Mouse (Mus musculus) hindbrain, embryonic 14.5 days (tissue): ENCODE results near the gene Bmpr1b. TPM values are rescaled to one million over a fixed set of nuclear protein-coding genes. Genes with fewer than 3 reads are reported as not detected.

ENCODE experiments used
- ATAC-seq: fragments of 200-750 bp; cut with Nextera tagmentation; 2 replicates; pipeline ENCODE4 v1.8.0; 2017; ENCODE audit warnings: moderate number of reproducible peaks, mild to moderate bottlenecking, moderate TSS enrichment, moderate library complexity; ENCODE audit not compliant: low FRiP score
- DNase-seq: peaks from one replicate; pipeline ENCODE4 v3.0.0-alpha.2; 2015; ENCODE audit warnings: low spot score
- H3K27ac ChIP-seq: fragments of 300-500 bp; sonication (generic); 2 replicates; pipeline ENCODE4 v1.5.1; 2014; ENCODE audit warnings: mild to moderate bottlenecking, moderate library complexity
- H3K27me3 ChIP-seq: fragments of 300-500 bp; sonication (generic); 2 replicates; pipeline ENCODE4 v1.6.1; 2014; ENCODE audit warnings: mild to moderate bottlenecking, low read length, mixed read lengths; ENCODE audit not compliant: control insufficient read depth, insufficient read depth
- H3K36me3 ChIP-seq: fragments of 300-500 bp; sonication (generic); replicated peaks from 2 replicates; pipeline ENCODE4 v1.6.1; 2014; ENCODE audit not compliant: control insufficient read depth, insufficient read depth
- H3K4me1 ChIP-seq: fragments of 300-500 bp; sonication (generic); replicated peaks from 2 replicates; pipeline ENCODE4 v1.6.1; 2014; ENCODE audit warnings: antibody characterized with exemption, low read length, mixed read lengths; ENCODE audit not compliant: control insufficient read depth, insufficient read depth
- H3K4me2 ChIP-seq: fragments of 300-500 bp; sonication (generic); replicated peaks from 2 replicates; pipeline ENCODE4 v1.6.1; 2014; ENCODE audit warnings: mild to moderate bottlenecking, moderate library complexity
- H3K4me3 ChIP-seq: fragments of 300-500 bp; sonication (generic); replicated peaks from 2 replicates; pipeline ENCODE4 v1.5.1; 2014; ENCODE audit warnings: mild to moderate bottlenecking, low read length
- H3K9ac ChIP-seq: fragments of 300-500 bp; sonication (generic); 2 replicates; pipeline ENCODE4 v1.6.1; 2014
- H3K9me3 ChIP-seq: fragments of 300-500 bp; sonication (generic); 2 replicates; pipeline ENCODE4 v1.6.1; 2016; ENCODE audit warnings: low read length; ENCODE audit not compliant: control insufficient read depth
- WGBS: fragments of 180-500 bp; shearing (Covaris S2); extraction: QIAGEN DNeasy Blood & Tissue Kit; methylation state at CpG from one replicate; pipeline ENCODE4 v1.1.7; 2014; 5-methylcytosine and 5-hydroxymethylcytosine counted together
- polyA plus RNA-seq: library from polyadenylated mRNA; unstranded; fragments of >200 nt; fragmentation: Nextera tagmentation; extraction: Ambion mirVana; gene quantifications from 2 replicates; pipeline ENCODE4 v1.2.1, GENCODE M21; 2014

Bmpr1b gene
- polyA plus RNA-seq, 1 experiment from 2014 or later, result 4.1 TPM

DNA sequence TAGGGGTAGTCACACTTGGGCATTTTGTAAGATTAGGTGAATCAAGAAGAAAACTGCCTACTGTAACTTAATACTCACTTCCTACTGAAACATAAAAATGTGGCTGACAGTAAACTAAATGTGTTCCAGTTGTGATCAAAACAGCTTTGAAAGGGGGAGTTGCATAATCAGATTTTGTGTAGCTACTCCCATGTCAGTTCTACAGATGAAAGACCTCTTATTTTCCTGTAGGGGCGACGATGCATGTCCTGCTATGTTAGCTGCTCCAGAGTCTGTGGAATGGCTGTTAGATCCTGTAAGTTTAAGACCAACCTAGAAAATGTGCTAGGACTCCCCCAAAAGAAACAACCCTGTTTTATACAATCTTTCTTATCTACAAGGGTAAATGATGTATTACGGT is 253.2 kb downstream of the Bmpr1b start:
- 90% methylated on average over 3 of the region's 3 CpGs for whole genome bisulfite sequencing
- no peak for ATAC-seq
- no peaks in the 10 kb centered on the region for H3K36me3 ChIP-seq
- no peaks in the 10 kb centered on the region for H3K9me3 ChIP-seq
- H3K9ac ChIP-seq, result no peak overlapping the region
- no peaks in the 10 kb centered on the region for H3K4me1 ChIP-seq
- no peak overlapping the region for H3K4me2 ChIP-seq
- H3K27ac ChIP-seq, result no peak overlapping the region
- DNase-seq, result no peak
- H3K4me3 ChIP-seq, result no peak overlapping the region
- no peaks in the 10 kb centered on the region for H3K27me3 ChIP-seq

DNA sequence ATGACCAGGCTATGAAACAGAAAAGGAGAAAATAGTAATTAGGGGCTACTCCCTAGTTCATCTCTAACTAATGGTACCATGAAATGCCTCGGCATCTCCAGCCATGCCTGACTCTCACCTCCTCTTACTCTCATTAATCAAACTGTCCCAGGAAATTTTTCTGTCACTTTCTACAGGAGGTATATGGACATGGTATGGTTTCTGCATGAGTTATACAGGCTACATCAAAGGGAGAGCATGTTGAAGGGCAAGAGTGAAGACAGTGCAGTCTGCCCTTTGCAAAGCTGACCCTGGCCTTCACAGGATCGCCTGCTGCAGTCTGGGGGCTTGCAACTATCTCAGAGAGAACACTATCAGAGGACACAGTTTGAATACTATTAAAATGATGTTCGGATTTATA is 254.6 kb downstream of the Bmpr1b start:
- Histone ChIP-seq H3K27ac (no peak overlapping the region), H3K36me3 (no peaks in the 10 kb centered on the region), H3K9me3 (no peaks in the 10 kb centered on the region), H3K27me3 (no peaks in the 10 kb centered on the region), H3K4me2 (no peak overlapping the region), H3K4me1 (no peaks in the 10 kb centered on the region), H3K4me3 (no peak overlapping the region), H3K9ac (no peak overlapping the region)
- WGBS, result 75% methylated on average over 3 of the region's 3 CpGs
- ATAC-seq (no peak), DNase-seq (no peak)

GRCm38 (mm10) chr3:141909136-141909535 is 260.1 kb downstream of the Bmpr1b start:
- H3K27me3 ChIP-seq, result no peaks in the 10 kb centered on the region
- 92% methylated on average over 2 of the region's 2 CpGs for WGBS
- DNase-seq, result no peak
- H3K9ac ChIP-seq, result no peak overlapping the region
- no peaks in the 10 kb centered on the region for H3K4me1 ChIP-seq
- H3K9me3 ChIP-seq, result no peaks in the 10 kb centered on the region
- H3K4me2 ChIP-seq, result no peak overlapping the region
- H3K4me3 ChIP-seq, result no peak overlapping the region
- H3K36me3 ChIP-seq, result no peaks in the 10 kb centered on the region
- ATAC-seq, result no peak
- no peak overlapping the region for H3K27ac ChIP-seq

- 40% methylated on average over 6 of the region's 6 CpGs for WGBS
- DNase-seq, result no peak
These were observed 263.2 kb downstream of the Bmpr1b start for GRCm38 (mm10) chr3:141905903-141906623.

DNA sequence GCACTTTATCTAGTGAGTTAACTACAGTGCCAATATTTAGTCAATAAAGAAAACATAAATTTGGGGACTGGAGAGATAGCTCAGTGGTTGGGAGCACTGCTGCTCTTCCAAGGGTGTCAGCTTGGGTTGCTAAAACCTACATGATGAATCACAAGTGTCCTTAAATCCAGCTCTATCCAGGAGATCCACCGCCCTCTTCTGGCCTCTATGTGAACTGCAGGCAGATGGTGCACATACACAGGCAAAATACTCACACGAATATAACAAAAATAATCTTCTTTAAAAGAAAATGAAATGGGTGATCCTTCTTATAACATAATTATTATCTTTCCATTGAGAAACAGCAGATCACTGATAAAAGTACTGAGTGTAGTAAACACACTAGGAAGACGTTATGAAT is 268.9 kb downstream of the Bmpr1b start:
- no peak for DNase-seq
- H3K27me3 ChIP-seq, result no peaks in the 10 kb centered on the region
- no peak for ATAC-seq
- WGBS, result 89% methylated on average over 3 of the region's 3 CpGs
- H3K36me3 ChIP-seq, result no peaks in the 10 kb centered on the region
- H3K4me2 ChIP-seq, result no peak overlapping the region
- no peaks in the 10 kb centered on the region for H3K4me1 ChIP-seq
- H3K9me3 ChIP-seq, result peaks cover 4% of the 10 kb centered on the region; the same call in 1 of the 2 replicates
- H3K9ac ChIP-seq, result no peak overlapping the region
- H3K27ac ChIP-seq, result no peak overlapping the region
- no peak overlapping the region for H3K4me3 ChIP-seq

More at GRCm38 (mm10) chr3:141905903-141906623, 263.2 kb downstream of the Bmpr1b start:
- Histone ChIP-seq H3K27me3 (no peaks in the 10 kb centered on the region), H3K36me3 (no peaks in the 10 kb centered on the region), H3K4me1 (no peaks in the 10 kb centered on the region), H3K27ac (no peak overlapping the region), H3K4me3 (no peak overlapping the region), H3K4me2 (no peak overlapping the region), H3K9ac (no peak overlapping the region), H3K9me3 (no peaks in the 10 kb centered on the region)
- ATAC-seq, result no peak

DNA sequence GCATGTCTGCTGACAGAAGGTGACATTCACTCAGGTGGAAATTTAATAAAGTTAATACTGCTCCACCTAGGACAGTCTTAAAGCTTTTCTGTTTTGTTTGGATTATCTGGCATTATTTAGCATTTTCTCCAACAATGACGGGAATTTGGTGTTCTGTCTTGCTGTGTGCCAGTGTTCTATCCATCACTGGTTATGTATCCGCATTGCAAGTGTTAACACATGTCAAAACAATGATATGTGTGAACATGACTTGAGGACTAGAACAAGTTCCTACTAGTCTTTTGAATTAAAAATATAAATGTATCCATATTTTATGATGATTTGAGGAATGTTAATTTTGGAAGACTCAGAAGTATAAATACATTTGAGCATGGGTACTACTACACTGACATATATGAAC is 269.7 kb downstream of the Bmpr1b start:
- Histone ChIP-seq H3K27ac (no peak overlapping the region), H3K27me3 (no peaks in the 10 kb centered on the region), H3K9me3 (peaks cover 4% of the 10 kb centered on the region; the same call in 1 of the 2 replicates), H3K36me3 (no peaks in the 10 kb centered on the region), H3K4me3 (no peak overlapping the region), H3K9ac (no peak overlapping the region), H3K4me1 (no peaks in the 10 kb centered on the region), H3K4me2 (no peak overlapping the region)
- DNase-seq (no peak), ATAC-seq (no peak)
- WGBS, result 92% methylated on average over 2 of the region's 2 CpGs

DNA sequence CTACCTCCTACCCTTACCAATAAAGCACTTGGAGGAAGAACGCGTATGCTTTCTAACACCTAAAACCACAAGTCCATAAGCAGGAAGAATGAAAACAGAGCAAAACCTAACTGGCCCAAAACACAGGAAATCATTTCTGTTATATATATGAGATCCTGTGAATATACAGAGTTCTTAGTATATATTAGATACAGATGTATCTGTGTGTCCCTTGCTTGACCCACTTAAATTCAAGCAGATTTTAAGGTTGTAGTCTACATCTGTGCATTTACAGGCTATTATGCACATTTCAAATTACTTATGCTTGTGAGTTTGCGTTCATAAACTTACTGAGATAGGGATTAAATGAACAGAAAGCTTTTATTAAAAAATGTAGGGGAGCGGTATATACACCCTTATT is 271.5 kb downstream of the Bmpr1b start:
- Histone ChIP-seq H3K36me3 (no peaks in the 10 kb centered on the region), H3K4me3 (no peak overlapping the region), H3K9me3 (peaks cover 4% of the 10 kb centered on the region; the same call in 1 of the 2 replicates), H3K27me3 (no peaks in the 10 kb centered on the region), H3K4me1 (no peaks in the 10 kb centered on the region), H3K27ac (no peak overlapping the region), H3K9ac (no peak overlapping the region), H3K4me2 (no peak overlapping the region)
- no peak for ATAC-seq
- 95% methylated on average over 4 of the region's 4 CpGs for WGBS
- DNase-seq, result no peak

GRCm38 (mm10) chr3:141896870-141897554 is 272.2 kb downstream of the Bmpr1b start:
- Histone ChIP-seq H3K36me3 (no peaks in the 10 kb centered on the region), H3K27ac (no peak overlapping the region), H3K9ac (no peak overlapping the region), H3K27me3 (no peaks in the 10 kb centered on the region), H3K4me2 (no peak overlapping the region), H3K4me1 (no peaks in the 10 kb centered on the region), H3K9me3 (peaks cover 4% of the 10 kb centered on the region; the same call in 1 of the 2 replicates), H3K4me3 (no peak overlapping the region)
- DNase-seq, result no peak
- no peak for ATAC-seq
- WGBS, result 20% methylated on average over 4 of the region's 4 CpGs

DNA sequence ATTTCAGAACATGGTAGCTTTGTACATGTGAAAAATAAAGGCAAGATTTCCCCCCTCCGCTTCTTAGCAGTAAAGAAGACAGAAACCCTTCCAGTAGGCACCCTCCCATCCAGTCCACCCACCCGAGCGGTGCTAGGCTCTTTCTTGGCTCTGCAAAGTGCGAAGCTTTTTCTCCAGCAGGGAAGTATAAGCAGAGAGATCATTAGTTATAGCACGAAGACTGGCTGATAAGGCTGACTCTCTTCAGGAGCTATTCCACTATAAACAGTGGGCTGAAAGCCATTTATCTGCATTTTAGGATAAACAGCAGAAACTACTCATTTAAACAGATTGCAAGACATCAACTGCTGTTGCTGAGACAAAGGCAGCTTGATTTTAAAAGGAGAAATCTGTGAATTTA is 274.1 kb downstream of the Bmpr1b start:
- Histone ChIP-seq H3K9ac (no peak overlapping the region), H3K4me3 (no peak overlapping the region), H3K9me3 (no peaks in the 10 kb centered on the region; the same call in 1 of the 2 replicates), H3K27ac (no peak overlapping the region), H3K4me1 (no peaks in the 10 kb centered on the region), H3K4me2 (no peak overlapping the region), H3K36me3 (no peaks in the 10 kb centered on the region), H3K27me3 (no peaks in the 10 kb centered on the region)
- ATAC-seq (no peak), DNase-seq (no peak)
- WGBS, result 71% methylated on average over 5 of the region's 5 CpGs
